Mouse (Mus musculus) layer of hippocampus, postnatal 25 days (tissue): ENCODE results near the gene Stmn1. TPM values are rescaled to one million over a fixed set of nuclear protein-coding genes. Genes with fewer than 3 reads are reported as not detected.
"Not testable (repeated sequence)": the region's sequence is repeated elsewhere in the genome, so short reads cannot be mapped to it uniquely, and the experiment has no call there.

Source experiments
- DNase-seq, 2 experiments: peaks; one replicate each; pipeline ENCODE4 v3.0.0; 2022; ENCODE audit warnings: mixed read lengths in 2 of 2, low spot score in 1 of 2; ENCODE audit errors: extremely low spot score in 1 of 2
- total RNA-seq, 2 experiments: library from RNA; stranded (reverse); gene quantifications; 2 replicates each; pipeline ENCODE4 v1.2.3; 2021

Gene Stmn1
- total RNA-seq, 2 experiments from 2014 or later, result 338 to 387 TPM

- peak in 1 of 2 experiments; percentile 47 for DNase-seq
Observed at GRCm38 (mm10) chr4:134483696-134484095, 15.6 kb downstream of the Stmn1 start.

- no peak for DNase-seq
Observed at GRCm38 (mm10) chr4:134484231-134484630, 16.1 kb downstream of the Stmn1 start.

GRCm38 (mm10) chr4:134485151-134485900, 17.2 kb downstream of the Stmn1 start:
- no peak for DNase-seq

- DNase-seq, result no peak
Observed at GRCm38 (mm10) chr4:134488211-134488610, 20.1 kb downstream of the Stmn1 start.

- DNase-seq, result no peak
Observed at GRCm38 (mm10) chr4:134489986-134490665, 22.0 kb downstream of the Stmn1 start.

- no peak for DNase-seq
Observed at GRCm38 (mm10) chr4:134491716-134492115, 23.6 kb downstream of the Stmn1 start.

- not testable (repeated sequence) for DNase-seq
Observed at GRCm38 (mm10) chr4:134494161-134494560, 26.0 kb downstream of the Stmn1 start.

GRCm38 (mm10) chr4:134494780-134495545, 26.8 kb downstream of the Stmn1 start:
- DNase-seq, result no peak

- DNase-seq, result no peak
Observed at GRCm38 (mm10) chr4:134495546-134495923, 27.4 kb downstream of the Stmn1 start.

GRCm38 (mm10) chr4:134496595-134497210, 28.6 kb downstream of the Stmn1 start, which contains the start of gene Paqr7:
TSS of gene Paqr7 (plus strand) at chr4:134496697.
- DNase-seq, result peak; percentile 57 to 63

- DNase-seq, result no peak
Observed at GRCm38 (mm10) chr4:134497223-134497622, 29.1 kb downstream of the Stmn1 start.

GRCm38 (mm10) chr4:134497986-134498731, 30.0 kb downstream of the Stmn1 start:
- no peak for DNase-seq

- DNase-seq, result not testable (repeated sequence)
Observed at GRCm38 (mm10) chr4:134498983-134499382, 30.9 kb downstream of the Stmn1 start.

GRCm38 (mm10) chr4:134501095-134501494, 33.0 kb downstream of the Stmn1 start:
- DNase-seq, result no peak

GRCm38 (mm10) chr4:134503686-134504357, 35.7 kb downstream of the Stmn1 start:
- DNase-seq, result no peak

- no peak for DNase-seq
Observed at GRCm38 (mm10) chr4:134505303-134505789, 37.2 kb downstream of the Stmn1 start.

- DNase-seq, result no peak
Observed at GRCm38 (mm10) chr4:134505966-134506594, 38.0 kb downstream of the Stmn1 start.

GRCm38 (mm10) chr4:134506713-134507112, 38.6 kb downstream of the Stmn1 start:
- DNase-seq, result no peak

- DNase-seq, result no peak
Observed at GRCm38 (mm10) chr4:134510396-134510795, 42.3 kb downstream of the Stmn1 start.
